Mouse (Mus musculus): Measurements from ENCODE around the gene Kdr. TPM values are rescaled to one million over a fixed set of nuclear protein-coding genes. Genes with fewer than 3 reads are reported as not detected.

Gene Kdr
- polyA plus RNA-seq, 1 experiment from 2014 or later = 27.0 TPM

- H3K36me3 ChIP-seq = no peaks in the 10 kb centered on the region
- no peaks in the 10 kb centered on the region for H3K9me3 ChIP-seq
- 83% methylated on average over 9 of the region's 9 CpGs for WGBS
- no peaks in the 10 kb centered on the region for H3K4me1 ChIP-seq
- H3K27me3 ChIP-seq = no peaks in the 10 kb centered on the region
- H3K9ac ChIP-seq = no peak overlapping the region
- H3K4me2 ChIP-seq = no peak overlapping the region
- no peak overlapping the region for H3K4me3 ChIP-seq
- H3K27ac ChIP-seq = no peak overlapping the region
- ATAC-seq (ENCODE audit: insufficient number of reproducible peaks, low FRiP score, low TSS enrichment, low read depth) = no peak
Measured at GRCm38 (mm10) chr5:75955876-75956275, 22.4 kb downstream of the Kdr start.

DNA sequence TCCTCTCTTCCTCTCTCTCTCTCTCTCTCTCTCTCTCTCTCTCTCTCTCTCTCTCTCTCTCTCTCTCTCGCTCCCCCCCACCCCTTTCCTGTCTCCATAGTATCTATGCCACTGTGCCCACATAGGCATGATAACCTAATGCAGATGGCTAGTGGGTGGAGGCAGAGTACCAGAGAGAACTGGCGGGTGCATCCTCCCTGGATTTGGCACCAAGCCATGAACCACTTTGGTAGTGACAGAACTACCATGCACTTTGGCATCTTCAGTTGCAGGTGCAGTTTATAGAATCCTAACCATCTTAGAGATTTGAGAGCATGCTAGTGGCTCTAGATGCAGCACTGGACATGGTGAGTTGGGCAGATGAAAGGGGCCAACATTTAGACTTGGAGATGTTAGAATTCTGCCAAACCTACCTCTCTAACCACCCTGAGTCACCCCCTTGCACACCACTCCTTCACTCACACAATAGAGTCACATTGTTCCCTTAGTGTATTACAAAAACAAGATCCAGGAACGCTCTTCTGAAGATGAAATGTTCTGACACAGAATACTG is 23.4 kb downstream of the Kdr start:
- 82% methylated on average over 3 of the region's 3 CpGs for WGBS
- Histone ChIP-seq H3K27me3 (no peaks in the 10 kb centered on the region), H3K36me3 (no peaks in the 10 kb centered on the region), H3K9ac (no peak overlapping the region), H3K9me3 (no peaks in the 10 kb centered on the region), H3K4me2 (no peak overlapping the region), H3K27ac (no peak overlapping the region), H3K4me3 (no peak overlapping the region), H3K4me1 (no peaks in the 10 kb centered on the region)
- no peak for ATAC-seq (ENCODE audit: insufficient number of reproducible peaks, low FRiP score, low TSS enrichment, low read depth)

- H3K27me3 ChIP-seq = no peaks in the 10 kb centered on the region
- no peaks in the 10 kb centered on the region for H3K4me1 ChIP-seq
- WGBS = 57% methylated on average over 3 of the region's 3 CpGs
- H3K27ac ChIP-seq = no peak overlapping the region
- H3K9me3 ChIP-seq = no peaks in the 10 kb centered on the region
- H3K36me3 ChIP-seq = no peaks in the 10 kb centered on the region
- H3K9ac ChIP-seq = no peak overlapping the region
- H3K4me3 ChIP-seq = no peak overlapping the region
- H3K4me2 ChIP-seq = no peak overlapping the region
- no peak for ATAC-seq (ENCODE audit: insufficient number of reproducible peaks, low FRiP score, low TSS enrichment, low read depth)
Measured at GRCm38 (mm10) chr5:75954218-75954617, 24.0 kb downstream of the Kdr start.

DNA sequence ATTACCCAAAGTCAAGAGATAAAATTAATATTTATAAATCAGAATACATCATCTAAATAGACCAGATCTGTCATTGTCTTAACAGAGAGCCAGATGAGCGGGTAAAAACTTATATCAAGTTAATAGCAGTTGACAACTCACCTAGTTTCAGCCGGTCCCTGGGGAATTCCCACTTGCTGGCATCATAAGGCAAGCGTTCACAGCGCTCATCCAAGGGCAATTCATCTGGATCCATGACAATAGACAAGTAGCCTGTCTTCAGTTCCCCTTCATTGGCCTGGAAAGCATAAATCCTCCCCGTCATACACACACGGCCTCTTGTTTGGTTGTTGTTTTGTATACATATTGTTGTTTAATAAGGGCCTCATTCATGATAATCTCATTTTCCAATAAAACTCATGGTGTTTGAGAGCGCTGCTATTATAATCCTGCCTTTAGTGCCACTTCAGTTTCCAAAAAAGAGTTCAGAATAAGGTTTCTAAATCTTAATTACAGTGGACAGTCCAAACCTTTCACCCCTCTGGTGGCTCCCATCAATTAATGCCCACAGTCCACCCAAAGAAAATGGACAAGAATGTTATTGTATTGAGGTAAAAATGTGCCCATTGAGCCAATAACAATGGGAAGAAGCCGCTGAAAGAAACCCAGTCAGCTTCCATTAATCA is 26.0 kb downstream of the Kdr start:
- no peaks in the 10 kb centered on the region for H3K27me3 ChIP-seq
- H3K4me2 ChIP-seq = no peak overlapping the region
- no peaks in the 10 kb centered on the region for H3K4me1 ChIP-seq
- WGBS = 87% methylated on average over 8 of the region's 8 CpGs
- no peak overlapping the region for H3K9ac ChIP-seq
- no peak for ATAC-seq (ENCODE audit: insufficient number of reproducible peaks, low FRiP score, low TSS enrichment, low read depth)
- H3K4me3 ChIP-seq = no peak overlapping the region
- no peak overlapping the region for H3K27ac ChIP-seq
- no peaks in the 10 kb centered on the region for H3K36me3 ChIP-seq
- no peaks in the 10 kb centered on the region for H3K9me3 ChIP-seq

GRCm38 (mm10) chr5:75950866-75951265 is 27.4 kb downstream of the Kdr start:
- no peaks in the 10 kb centered on the region for H3K9me3 ChIP-seq
- no peaks in the 10 kb centered on the region for H3K36me3 ChIP-seq
- H3K4me1 ChIP-seq = no peaks in the 10 kb centered on the region
- 74% methylated on average over 2 of the region's 2 CpGs for WGBS
- ATAC-seq (ENCODE audit: insufficient number of reproducible peaks, low FRiP score, low TSS enrichment, low read depth) = no peak
- H3K4me2 ChIP-seq = no peak overlapping the region
- no peak overlapping the region for H3K9ac ChIP-seq
- no peaks in the 10 kb centered on the region for H3K27me3 ChIP-seq
- no peak overlapping the region for H3K27ac ChIP-seq
- no peak overlapping the region for H3K4me3 ChIP-seq

- Histone ChIP-seq H3K9me3 (no peaks in the 10 kb centered on the region), H3K36me3 (no peaks in the 10 kb centered on the region), H3K27me3 (no peaks in the 10 kb centered on the region), H3K4me3 (no peak overlapping the region), H3K9ac (no peak overlapping the region), H3K4me2 (no peak overlapping the region), H3K27ac (no peak overlapping the region), H3K4me1 (peaks cover 5% of the 10 kb centered on the region; the same call in 1 of the 2 replicates)
- no peak for ATAC-seq (ENCODE audit: insufficient number of reproducible peaks, low FRiP score, low TSS enrichment, low read depth)
- WGBS = 78% methylated on average over 4 of the region's 4 CpGs
Measured at GRCm38 (mm10) chr5:75945394-75945793, 32.9 kb downstream of the Kdr start.

GRCm38 (mm10) chr5:75943301-75943700 is 35.0 kb downstream of the Kdr start:
- Histone ChIP-seq H3K27ac (no peak overlapping the region), H3K9me3 (no peaks in the 10 kb centered on the region), H3K36me3 (no peaks in the 10 kb centered on the region), H3K4me1 (peaks cover 14% of the 10 kb centered on the region; the same call in 1 of the 2 replicates), H3K4me2 (no peak overlapping the region), H3K27me3 (no peaks in the 10 kb centered on the region), H3K9ac (no peak overlapping the region), H3K4me3 (no peak overlapping the region)
- ATAC-seq (ENCODE audit: insufficient number of reproducible peaks, low FRiP score, low TSS enrichment, low read depth) = no peak
- 93% methylated on average over 6 of the region's 6 CpGs for WGBS

DNA sequence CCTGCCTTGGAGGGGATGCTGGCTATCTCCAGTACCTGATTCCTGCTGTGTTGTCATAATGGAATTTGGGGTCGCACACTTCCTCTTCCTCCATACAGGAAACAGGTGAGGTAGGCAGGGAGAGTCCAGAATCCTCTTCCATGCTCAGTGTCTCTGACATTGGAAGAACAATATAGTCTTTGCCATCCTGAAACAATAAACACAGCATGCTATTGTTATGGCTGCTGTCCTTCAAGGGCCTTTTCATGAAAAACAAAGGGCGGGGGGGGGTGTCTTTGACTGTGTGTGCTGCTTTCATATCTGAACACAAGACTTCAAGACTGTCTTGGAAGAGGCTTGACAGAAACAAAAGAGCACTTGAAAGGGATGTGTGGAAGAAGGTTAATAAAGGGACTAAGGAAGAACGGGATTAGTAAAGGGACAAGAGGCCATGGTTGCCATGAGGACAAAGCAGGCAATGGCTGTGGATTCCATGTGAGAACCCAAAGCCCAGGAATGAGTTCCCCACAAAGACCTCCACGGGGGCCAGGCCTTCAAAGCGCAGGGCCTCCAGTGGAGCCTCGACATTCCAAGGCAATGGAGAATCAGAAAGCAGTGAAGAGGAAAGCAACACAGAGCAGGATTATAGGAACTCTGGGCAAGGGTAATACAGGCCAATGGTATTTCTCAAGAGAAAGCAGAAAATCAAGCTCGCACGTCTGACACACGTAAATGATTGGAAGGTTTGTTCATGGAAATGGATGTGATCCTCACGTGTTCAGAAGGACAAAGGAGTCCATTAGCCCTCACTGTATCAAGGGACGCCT is 36.3 kb downstream of the Kdr start:
- H3K4me2 ChIP-seq = no peak overlapping the region
- H3K4me3 ChIP-seq = no peak overlapping the region
- no peaks in the 10 kb centered on the region for H3K36me3 ChIP-seq
- H3K9me3 ChIP-seq = no peaks in the 10 kb centered on the region
- no peak overlapping the region for H3K27ac ChIP-seq
- H3K4me1 ChIP-seq = peaks cover 14% of the 10 kb centered on the region; the same call in 1 of the 2 replicates
- WGBS = 87% methylated on average over 11 of the region's 11 CpGs
- no peak for ATAC-seq (ENCODE audit: insufficient number of reproducible peaks, low FRiP score, low TSS enrichment, low read depth)
- no peaks in the 10 kb centered on the region for H3K27me3 ChIP-seq
- H3K9ac ChIP-seq = no peak overlapping the region

DNA sequence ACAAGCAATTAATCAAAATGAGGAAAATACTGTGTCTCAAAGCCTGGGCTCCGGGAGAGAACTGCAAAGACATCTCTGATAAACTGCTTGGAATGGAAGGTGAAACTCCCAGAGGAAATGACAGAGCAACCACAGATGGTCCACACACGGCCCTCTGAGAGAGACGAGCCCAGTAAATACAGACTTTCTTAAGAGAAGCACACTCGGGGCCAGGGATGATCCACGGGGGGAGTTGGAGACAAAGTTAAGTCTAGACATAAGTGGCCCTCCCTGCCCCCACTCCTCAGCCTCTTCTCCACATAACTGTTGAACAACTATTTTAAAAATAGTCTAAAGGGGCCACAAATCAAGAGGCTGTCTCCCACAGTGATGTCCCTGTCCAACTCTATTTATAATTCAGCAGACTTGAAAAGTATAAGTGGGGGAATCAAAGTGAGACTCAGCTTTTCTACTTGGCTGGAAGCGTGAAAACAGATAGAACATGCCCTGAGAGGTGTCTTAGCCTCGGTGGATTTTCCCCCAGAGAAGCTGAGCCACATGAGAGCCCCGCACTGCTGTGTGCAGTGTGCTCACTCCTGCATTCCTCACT is 39.0 kb downstream of the Kdr start:
- Histone ChIP-seq H3K4me1 (peaks cover 14% of the 10 kb centered on the region; the same call in 1 of the 2 replicates), H3K36me3 (no peaks in the 10 kb centered on the region), H3K4me3 (no peak overlapping the region), H3K4me2 (no peak overlapping the region), H3K9me3 (no peaks in the 10 kb centered on the region), H3K27me3 (no peaks in the 10 kb centered on the region), H3K27ac (no peak overlapping the region), H3K9ac (no peak overlapping the region)
- 43% methylated on average over 8 of the region's 8 CpGs for WGBS
- ATAC-seq (ENCODE audit: insufficient number of reproducible peaks, low FRiP score, low TSS enrichment, low read depth) = no peak

DNA sequence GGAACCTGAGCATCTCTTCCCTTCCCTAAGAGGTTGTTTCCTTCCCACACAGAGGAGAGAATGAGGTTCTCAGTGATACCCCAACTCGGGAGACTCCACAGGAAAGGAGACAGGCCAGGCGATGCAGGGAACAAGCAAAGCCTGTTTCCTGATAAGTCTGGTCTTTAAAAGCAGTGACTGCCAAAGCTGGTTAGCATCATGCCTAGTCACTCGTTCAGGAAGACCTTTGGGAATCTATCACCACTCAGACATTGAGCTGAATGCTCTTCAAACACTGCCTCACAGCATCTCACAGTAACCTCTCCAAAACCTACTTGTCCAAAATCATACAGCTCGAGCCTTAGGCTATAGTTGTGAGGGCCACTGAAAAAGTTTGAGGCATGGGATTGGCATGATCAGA is 40.2 kb downstream of the Kdr start:
- Histone ChIP-seq H3K4me1 (peaks cover 19% of the 10 kb centered on the region; the same call in 1 of the 2 replicates), H3K27me3 (no peaks in the 10 kb centered on the region), H3K27ac (no peak overlapping the region), H3K36me3 (no peaks in the 10 kb centered on the region), H3K9ac (no peak overlapping the region), H3K4me3 (no peak overlapping the region), H3K4me2 (no peak overlapping the region), H3K9me3 (no peaks in the 10 kb centered on the region)
- 70% methylated on average over 4 of the region's 4 CpGs for WGBS
- ATAC-seq (ENCODE audit: insufficient number of reproducible peaks, low FRiP score, low TSS enrichment, low read depth) = no peak

DNA sequence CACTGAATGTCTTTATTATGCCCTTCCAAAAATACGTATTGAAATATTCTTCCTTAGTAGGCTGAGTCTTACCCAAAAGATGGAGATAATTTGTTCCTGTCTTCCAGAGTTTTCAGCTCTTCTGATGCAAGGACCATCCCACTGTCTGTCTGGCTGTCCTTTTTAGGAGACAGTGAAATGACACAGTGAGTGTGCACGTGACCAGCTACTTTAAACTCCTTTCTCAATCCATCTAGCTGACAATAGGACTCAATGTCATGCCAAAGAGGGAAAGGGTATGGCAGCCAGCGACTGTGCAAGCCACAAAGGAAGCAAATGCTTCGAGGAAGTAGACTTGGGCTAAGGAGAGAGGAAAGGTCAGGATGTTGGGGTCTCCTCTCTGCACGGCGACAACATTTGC is 42.0 kb downstream of the Kdr start:
- H3K9ac ChIP-seq = no peak overlapping the region
- no peak for ATAC-seq (ENCODE audit: insufficient number of reproducible peaks, low FRiP score, low TSS enrichment, low read depth)
- no peaks in the 10 kb centered on the region for H3K9me3 ChIP-seq
- H3K4me2 ChIP-seq = no peak overlapping the region
- H3K4me1 ChIP-seq = peaks cover 19% of the 10 kb centered on the region; the same call in 1 of the 2 replicates
- no peaks in the 10 kb centered on the region for H3K36me3 ChIP-seq
- no peak overlapping the region for H3K4me3 ChIP-seq
- H3K27me3 ChIP-seq = no peaks in the 10 kb centered on the region
- 79% methylated on average over 6 of the region's 6 CpGs for WGBS
- no peak overlapping the region for H3K27ac ChIP-seq

- H3K9ac ChIP-seq = no peak overlapping the region
- no peaks in the 10 kb centered on the region for H3K9me3 ChIP-seq
- no peaks in the 10 kb centered on the region for H3K27me3 ChIP-seq
- no peak overlapping the region for H3K4me3 ChIP-seq
- 83% methylated on average over 8 of the region's 8 CpGs for WGBS
- no peak overlapping the region for H3K4me2 ChIP-seq
- no peak for ATAC-seq (ENCODE audit: insufficient number of reproducible peaks, low FRiP score, low TSS enrichment, low read depth)
- H3K36me3 ChIP-seq = no peaks in the 10 kb centered on the region
- peaks cover 14% of the 10 kb centered on the region; the same call in 1 of the 2 replicates for H3K4me1 ChIP-seq
- H3K27ac ChIP-seq = no peak overlapping the region
Measured at GRCm38 (mm10) chr5:75935225-75935624, 43.0 kb downstream of the Kdr start.

Data from limb, embryonic 15.5 days (tissue).